Comparison of ENCODE assay signal across 8 mouse cellular contexts in genomic region chr13:26154701-26155471, GRCm38 (mm10).
A peak's percentile ranks its signal among the peaks of the same experiment; 100 is the strongest.
DNase-seq lines count a peak whose midpoint lies in the region; ATAC-seq and TF ChIP-seq lines count a peak whose summit lies in the region.

No protein-coding gene starts in this region.

- H3K4me2 ChIP-seq in lung, embryonic 15.5 days: no peak overlapping the region
- no peak overlapping the region for H3K4me2 ChIP-seq in forebrain, embryonic 11.5 days (ENCODE audit: low read depth, low read length, severe bottlenecking)
- no peak overlapping the region for H3K4me2 ChIP-seq in hindbrain, embryonic 15.5 days

- DNase-seq in lung, adult 2 months: no peak
- peak; percentile 82 for DNase-seq in forebrain, embryonic 11.5 days (ENCODE audit: low spot score)
- DNase-seq in left cerebral cortex, postnatal 4 days: peak; percentile 96
- DNase-seq in ovary, postnatal 14 days (ENCODE audit: low spot score): peak; percentile 18
- DNase-seq in thymus, postnatal 10 days (ENCODE audit: low spot score in 2 of 2): no peak

- H3K9ac ChIP-seq in lung, embryonic 15.5 days: no peak overlapping the region
- peak overlapping the region; percentile 0; the same call in 1 of the 2 replicates for H3K9ac ChIP-seq in forebrain, embryonic 11.5 days (ENCODE audit: low read length)
- H3K9ac ChIP-seq in hindbrain, embryonic 15.5 days: no peak overlapping the region

- no peak for TF ChIP-seq POLR2A in lung, adult 2 months (IDR thresholded peaks at IDR 0.05; ENCODE audit: borderline replicate concordance, extremely low read depth, low read depth, low read length)

- 34% methylated on average over 12 of the region's 12 CpGs for WGBS in lung, embryonic 15.5 days
- 58% methylated on average over 12 of the region's 12 CpGs for WGBS in lung, adult 2 months
- WGBS in forebrain, embryonic 11.5 days: 10% methylated on average over 12 of the region's 12 CpGs
- 19% methylated on average over 12 of the region's 12 CpGs for WGBS in hindbrain, embryonic 15.5 days

- no peak for TF ChIP-seq CTCF in lung, adult 2 months (IDR thresholded peaks at IDR 0.05; ENCODE audit: insufficient read depth, low read length)

- no peaks in the 10 kb centered on the region for H3K36me3 ChIP-seq in lung, embryonic 15.5 days
- H3K36me3 ChIP-seq in forebrain, embryonic 11.5 days (ENCODE audit: control insufficient read depth, insufficient read depth, low read length): no peaks in the 10 kb centered on the region
- H3K36me3 ChIP-seq in hindbrain, embryonic 15.5 days: no peaks in the 10 kb centered on the region

- ATAC-seq in lung, embryonic 15.5 days (ENCODE audit: borderline replicate concordance, extremely low read depth, low FRiP score, low TSS enrichment): peak; percentile 88
- ATAC-seq in forebrain, embryonic 11.5 days (replicated peaks; ENCODE audit: low FRiP score): peak; percentile 97
- ATAC-seq in hindbrain, embryonic 15.5 days (ENCODE audit: low FRiP score, low read depth): peak; percentile 99
- ATAC-seq in megakaryocyte progenitor cell, adult 5-6 weeks (replicated peaks; ENCODE audit: poor library complexity): no peak

- peaks cover 11% of the 10 kb centered on the region for H3K4me1 ChIP-seq in lung, embryonic 15.5 days
- no peaks in the 10 kb centered on the region for H3K4me1 ChIP-seq in lung, adult 2 months (ENCODE audit: control insufficient read depth, insufficient read depth, low read length)
- no peaks in the 10 kb centered on the region; the same call in 1 of the 2 replicates for H3K4me1 ChIP-seq in forebrain, embryonic 11.5 days (replicated peaks; ENCODE audit: control insufficient read depth, insufficient read depth, low read length)
- peaks cover 5% of the 10 kb centered on the region for H3K4me1 ChIP-seq in hindbrain, embryonic 15.5 days (replicated peaks)

- peak overlapping the region; percentile 77 for H3K27ac ChIP-seq in lung, embryonic 15.5 days
- peak overlapping the region; percentile 75 for H3K27ac ChIP-seq in forebrain, embryonic 11.5 days (ENCODE audit: low read depth, low read length)
- peak overlapping the region; percentile 63 for H3K27ac ChIP-seq in hindbrain, embryonic 15.5 days (replicated peaks)

- intact Hi-C loops in left cerebral cortex, postnatal 4 days (cut with DNase I): no loop called here

- no peaks in the 10 kb centered on the region for H3K27me3 ChIP-seq in lung, embryonic 15.5 days
- H3K27me3 ChIP-seq in forebrain, embryonic 11.5 days (ENCODE audit: control insufficient read depth, insufficient read depth, low read length): no peaks in the 10 kb centered on the region
- H3K27me3 ChIP-seq in hindbrain, embryonic 15.5 days: no peaks in the 10 kb centered on the region

- H3K9me3 ChIP-seq in lung, embryonic 15.5 days: no peaks in the 10 kb centered on the region
- H3K9me3 ChIP-seq in forebrain, embryonic 11.5 days (ENCODE audit: control insufficient read depth, low read length): no peaks in the 10 kb centered on the region
- no peaks in the 10 kb centered on the region for H3K9me3 ChIP-seq in hindbrain, embryonic 15.5 days

- no peak overlapping the region for H3K4me3 ChIP-seq in lung, embryonic 15.5 days
- H3K4me3 ChIP-seq in lung, adult 2 months (replicated peaks; ENCODE audit: extremely low read depth, low read depth, low read length): no peak overlapping the region
- no peak overlapping the region for H3K4me3 ChIP-seq in forebrain, embryonic 11.5 days (ENCODE audit: low read depth, low read length)
- no peak overlapping the region for H3K4me3 ChIP-seq in hindbrain, embryonic 15.5 days

Comparison
In these comparisons a context has a peak if more than half of its experiments do, and no peak if none do; other contexts are left out.
1. DNase-seq: peak in forebrain, embryonic 11.5 days (single experiment), left cerebral cortex, postnatal 4 days (single experiment) and ovary, postnatal 14 days (single experiment); none in lung, adult 2 months (single experiment) and thymus, postnatal 10 days (0 of 2).
2. Peak in every context shown above with its lines, with median percentiles within 50 percentile points of each other: H3K27ac ChIP-seq.